Mouse (Mus musculus) left cerebral cortex, adult 2 months (tissue): Measurements from ENCODE around the gene Cdh4. TPM values are rescaled to one million over a fixed set of nuclear protein-coding genes. Genes with fewer than 3 reads are reported as not detected.

ENCODE experiments used
- DNase-seq, 2 experiments: peaks; one replicate each; pipeline ENCODE4 v3.0.0; 2021 to 2022; ENCODE audit warnings: low spot score in 2 of 2, mixed read lengths in 1 of 2; ENCODE audit errors: extremely low spot score in 1 of 2
- H3K27ac ChIP-seq: fragments of 200-600 bp; 2 replicates; pipeline ENCODE4 v1.8.1; 2022
- H3K4me3 ChIP-seq: fragments of 200-600 bp; 2 replicates; pipeline ENCODE4 v1.8.1; 2022
- CTCF ChIP-seq: fragments of 200-600 bp; IDR thresholded peaks from 2 replicates; pipeline ENCODE4 v1.8.1; 2022; ENCODE audit warnings: antibody characterized with exemption, mild to moderate bottlenecking, moderate library complexity
- intact Hi-C: fragments of 180-260 bp; cut with DNase I; formaldehyde crosslinking; loops from one replicate; pipeline ENCODE4 v1.15.1; 2025
- total RNA-seq, 2 experiments: library from RNA; stranded (reverse); gene quantifications; 2 replicates each; pipeline ENCODE4 v1.2.3; 2021

The Cdh4 gene
- total RNA-seq, 2 experiments from 2014 or later: 24.4 to 30.6 TPM

- intact Hi-C loops: no loop called here
Observed at GRCm38 (mm10) chr2:179526976-179527375, 84.7 kb downstream of the Cdh4 start.

GRCm38 (mm10) chr2:179530436-179531040 is 88.3 kb downstream of the Cdh4 start:
- no peak for DNase-seq
- H3K27ac ChIP-seq: no peak overlapping the region
- no peak overlapping the region for H3K4me3 ChIP-seq
- intact Hi-C loops: loop anchor here (5.0 kb wide), 1 partner anchor 38 kb away; no protein-coding TSS in a partner anchor
- TF ChIP-seq CTCF: no peak

More at GRCm38 (mm10) chr2:179526976-179527375, 84.7 kb downstream of the Cdh4 start:
- TF ChIP-seq CTCF: no peak
- no peak overlapping the region for H3K4me3 ChIP-seq
- H3K27ac ChIP-seq: no peak overlapping the region
- no peak for DNase-seq

GRCm38 (mm10) chr2:179533196-179533595 is 91.0 kb downstream of the Cdh4 start:
- no peak overlapping the region for H3K27ac ChIP-seq
- no peak overlapping the region for H3K4me3 ChIP-seq
- intact Hi-C loops: loop anchor here (5.0 kb wide), 1 partner anchor 41 kb away; no protein-coding TSS in a partner anchor
- no peak for DNase-seq
- no peak for TF ChIP-seq CTCF

GRCm38 (mm10) chr2:179533881-179534280 is 91.7 kb downstream of the Cdh4 start:
- H3K27ac ChIP-seq: no peak overlapping the region
- no peak for TF ChIP-seq CTCF
- intact Hi-C loops: loop anchor here (5.0 kb wide), 1 partner anchor 42 kb away; no protein-coding TSS in a partner anchor
- DNase-seq: no peak
- no peak overlapping the region for H3K4me3 ChIP-seq

DNA sequence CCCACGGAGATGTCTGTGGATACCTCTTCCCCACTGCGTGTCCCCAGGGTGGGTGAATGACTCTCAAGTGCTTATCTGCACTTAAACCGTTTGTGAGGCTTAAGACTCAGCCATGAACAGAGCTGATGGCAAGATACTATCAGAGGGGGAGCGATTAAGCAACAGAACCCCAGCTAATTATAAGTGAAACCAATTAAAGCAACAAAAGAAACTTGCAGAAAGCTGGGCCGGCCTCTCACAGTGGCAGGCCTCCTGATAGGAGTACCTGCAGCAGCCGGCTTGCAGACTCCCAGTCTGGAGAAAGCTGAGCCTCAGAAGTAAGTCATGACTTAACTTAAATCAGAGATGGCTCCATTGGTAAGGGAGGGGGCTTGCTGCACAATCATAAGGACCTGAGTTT is 93.0 kb downstream of the Cdh4 start:
- Histone ChIP-seq H3K4me3 (no peak overlapping the region), H3K27ac (no peak overlapping the region)
- no peak for DNase-seq
- intact Hi-C loops: no loop called here
- TF ChIP-seq CTCF: no peak

GRCm38 (mm10) chr2:179536762-179537161 is 94.5 kb downstream of the Cdh4 start:
- no peak for DNase-seq
- TF ChIP-seq CTCF: no peak
- Histone ChIP-seq H3K27ac (no peak overlapping the region), H3K4me3 (no peak overlapping the region)
- intact Hi-C loops: no loop called here

GRCm38 (mm10) chr2:179537390-179537789 is 95.2 kb downstream of the Cdh4 start:
- no peak overlapping the region for H3K27ac ChIP-seq
- intact Hi-C loops: no loop called here
- no peak overlapping the region for H3K4me3 ChIP-seq
- peak; percentile 28 to 48 for DNase-seq
- TF ChIP-seq CTCF: no peak

DNA sequence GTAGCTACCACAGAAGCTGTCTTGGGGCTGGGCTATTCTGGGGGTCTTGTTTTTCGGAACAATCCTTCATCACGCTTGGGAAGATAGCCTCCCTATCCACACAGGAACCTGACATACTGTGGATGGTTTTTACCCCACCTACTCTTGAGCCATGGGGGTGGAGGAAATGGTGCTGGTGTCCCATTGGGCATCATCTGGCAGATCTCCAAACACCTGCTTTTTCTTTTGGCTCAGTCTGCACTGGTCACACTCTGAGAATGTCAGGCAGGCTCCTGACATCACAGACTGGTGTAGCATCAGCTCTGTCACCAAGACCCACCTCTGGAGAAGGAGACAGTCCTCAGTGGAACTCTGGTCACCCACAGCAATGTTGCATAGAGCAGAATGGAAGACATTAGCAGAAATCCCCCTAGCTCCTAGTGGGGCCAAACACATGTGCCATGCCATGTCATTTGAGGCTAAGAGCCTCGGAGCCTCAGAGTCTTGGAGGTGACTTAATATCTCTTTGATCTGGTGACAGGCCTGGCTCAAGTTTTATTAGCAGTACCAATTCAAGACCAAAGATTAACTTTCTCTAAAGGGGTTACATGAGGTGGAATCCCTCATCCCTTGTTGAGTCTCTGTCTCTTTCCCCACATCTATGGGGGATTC is 95.7 kb downstream of the Cdh4 start:
- no peak for TF ChIP-seq CTCF
- DNase-seq: no peak
- intact Hi-C loops: no loop called here
- no peak overlapping the region for H3K4me3 ChIP-seq
- H3K27ac ChIP-seq: no peak overlapping the region

GRCm38 (mm10) chr2:179538535-179538934 is 96.3 kb downstream of the Cdh4 start:
- no peak for TF ChIP-seq CTCF
- Histone ChIP-seq H3K4me3 (no peak overlapping the region), H3K27ac (no peak overlapping the region)
- intact Hi-C loops: no loop called here
- DNase-seq: no peak

GRCm38 (mm10) chr2:179539532-179540245 is 97.5 kb downstream of the Cdh4 start:
- no peak overlapping the region for H3K27ac ChIP-seq
- intact Hi-C loops: no loop called here
- TF ChIP-seq CTCF: no peak
- H3K4me3 ChIP-seq: no peak overlapping the region
- DNase-seq: no peak

GRCm38 (mm10) chr2:179541096-179541495 is 98.9 kb downstream of the Cdh4 start:
- no peak overlapping the region for H3K27ac ChIP-seq
- TF ChIP-seq CTCF: no peak
- no peak for DNase-seq
- H3K4me3 ChIP-seq: no peak overlapping the region
- intact Hi-C loops: no loop called here

- intact Hi-C loops: no loop called here
- Histone ChIP-seq H3K27ac (no peak overlapping the region), H3K4me3 (no peak overlapping the region)
- no peak for TF ChIP-seq CTCF
- no peak for DNase-seq
Observed at GRCm38 (mm10) chr2:179547627-179548026, 105.4 kb downstream of the Cdh4 start.
